Mouse (Mus musculus): ENCODE measurements at regions not wholly inside any gene's neighbourhood (a gene's known extent, or its start where the extent isn't known, plus 50 kb on each side); places are given as distances from the start of the nearest gene placed in this dataset.

- DNase-seq (ENCODE audit: low spot score in 2 of 2), result no peak
These were observed 195.9 kb downstream of the Kit start for GRCm38 (mm10) chr5:75770592-75770991.

DNA sequence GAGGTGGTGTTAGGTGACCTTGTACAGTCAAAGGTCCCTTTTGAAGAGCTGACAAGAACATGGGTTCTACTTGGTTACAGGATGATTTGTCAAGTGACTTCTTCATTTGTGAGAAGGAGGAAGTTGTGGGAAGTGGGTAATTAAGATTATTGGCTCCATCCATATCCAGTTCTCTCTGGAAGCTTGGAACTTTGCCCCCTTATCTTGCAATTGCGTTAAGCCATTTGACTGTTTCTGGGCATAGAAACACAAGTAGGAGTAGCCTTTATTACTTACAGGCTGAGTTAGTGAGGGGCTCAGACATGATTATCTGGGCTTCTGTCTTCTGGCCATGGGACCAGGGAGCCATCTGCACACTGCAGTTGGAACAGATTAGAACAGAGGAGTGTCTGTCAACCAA, 192.5 kb downstream of the Kit start:
- no peak for DNase-seq (ENCODE audit: low spot score in 2 of 2)

- DNase-seq (ENCODE audit: low spot score in 2 of 2), result no peak
These were observed 187.7 kb downstream of the Kit start for GRCm38 (mm10) chr5:75762374-75762773.

GRCm38 (mm10) chr5:75761459-75762310, 187.0 kb downstream of the Kit start:
- DNase-seq (ENCODE audit: low spot score in 2 of 2), result no peak

- DNase-seq (ENCODE audit: low spot score in 2 of 2), result no peak
These were observed 181.5 kb downstream of the Kit start for GRCm38 (mm10) chr5:75756168-75756567.

DNA sequence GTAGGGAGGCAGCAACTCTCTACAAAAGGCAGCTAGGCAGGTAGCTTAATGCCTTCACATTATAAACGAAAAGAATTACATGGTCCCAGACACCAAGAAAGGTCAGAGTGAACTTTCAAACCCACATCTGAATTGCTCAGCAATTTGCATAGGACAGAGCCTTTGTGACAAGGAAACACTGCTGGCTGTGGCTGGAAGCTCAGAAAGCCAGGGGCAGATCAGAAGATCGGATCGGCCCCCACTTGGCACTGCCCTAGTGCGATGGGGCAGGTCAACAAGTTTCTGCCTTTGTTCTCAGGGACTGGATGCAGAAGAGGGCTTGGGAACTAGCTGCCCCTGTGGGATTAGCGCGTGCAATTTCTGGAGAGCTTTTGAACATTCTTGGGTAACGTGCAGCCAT, 179.6 kb downstream of the Kit start:
- DNase-seq (ENCODE audit: low spot score in 2 of 2), result no peak

GRCm38 (mm10) chr5:75745311-75745710, 170.6 kb downstream of the Kit start:
- no peak for DNase-seq (ENCODE audit: low spot score in 2 of 2)

GRCm38 (mm10) chr5:75744475-75745045, 169.8 kb downstream of the Kit start:
- DNase-seq (ENCODE audit: low spot score in 2 of 2), result no peak

DNA sequence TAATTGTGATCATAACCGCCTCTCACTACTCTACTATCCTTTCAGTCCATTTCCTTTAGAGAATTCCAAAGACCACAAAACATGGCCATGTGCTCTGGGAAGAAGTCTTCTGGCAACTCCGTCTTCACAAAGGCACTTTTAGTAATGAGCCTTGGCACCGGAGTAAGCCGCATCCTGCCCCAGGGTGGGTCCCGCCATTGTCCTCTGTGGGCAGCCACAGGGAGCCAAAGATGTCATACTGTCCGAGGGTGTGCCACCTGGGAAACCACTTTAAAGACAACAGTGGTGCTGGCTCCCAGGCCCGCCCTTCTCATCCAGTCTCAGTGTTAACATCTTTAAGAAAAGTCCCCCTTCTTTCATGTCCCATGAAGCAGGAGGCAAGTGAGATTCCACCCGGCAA, 164.6 kb downstream of the Kit start:
- no peak for DNase-seq (ENCODE audit: low spot score in 2 of 2)

DNA sequence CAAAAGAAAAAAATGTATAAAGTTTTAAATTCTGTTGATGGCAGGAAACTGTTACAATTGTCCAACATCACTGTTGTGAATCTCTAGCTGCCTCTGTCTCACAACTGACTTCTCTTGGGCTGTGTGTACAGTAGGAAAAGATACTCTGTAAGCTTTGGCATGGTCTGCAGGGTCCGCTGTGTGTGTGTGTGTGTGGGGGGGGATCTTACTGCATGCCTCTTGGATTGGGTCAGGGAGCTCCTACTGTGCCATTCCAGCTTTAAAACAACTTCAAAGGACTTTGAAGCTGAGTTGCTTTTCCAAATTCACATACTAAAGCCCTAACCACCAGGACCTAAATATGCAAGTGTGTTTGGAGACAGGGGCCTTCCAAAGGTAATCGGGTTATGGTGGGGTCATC, 163.7 kb downstream of the Kit start:
- DNase-seq (ENCODE audit: low spot score in 2 of 2), result no peak

- no peak for DNase-seq (ENCODE audit: low spot score in 2 of 2)
These were observed 163.0 kb downstream of the Kit start for GRCm38 (mm10) chr5:75737752-75738151.

DNA sequence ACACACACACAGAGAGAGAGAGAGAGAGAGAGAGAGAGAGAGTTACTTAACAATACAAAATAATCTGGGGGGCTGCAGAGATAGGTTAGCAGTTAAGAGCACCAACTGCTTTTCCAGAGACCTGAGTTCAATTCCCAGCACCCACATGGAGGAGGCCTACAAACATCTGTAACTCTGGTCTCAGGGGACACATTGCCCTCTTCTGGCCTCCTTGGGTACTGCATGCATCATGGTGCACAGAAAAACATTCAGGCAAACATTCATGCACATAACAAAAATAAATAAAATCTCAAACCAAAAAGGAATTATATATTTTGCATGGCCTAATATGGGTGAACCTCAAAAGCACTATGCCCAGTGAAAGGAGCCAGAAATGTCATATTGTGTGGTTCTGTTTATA, 161.6 kb downstream of the Kit start:
- no peak for DNase-seq (ENCODE audit: low spot score in 2 of 2)

GRCm38 (mm10) chr5:75734508-75734907, 159.8 kb downstream of the Kit start:
- DNase-seq (ENCODE audit: low spot score in 2 of 2), result no peak

DNA sequence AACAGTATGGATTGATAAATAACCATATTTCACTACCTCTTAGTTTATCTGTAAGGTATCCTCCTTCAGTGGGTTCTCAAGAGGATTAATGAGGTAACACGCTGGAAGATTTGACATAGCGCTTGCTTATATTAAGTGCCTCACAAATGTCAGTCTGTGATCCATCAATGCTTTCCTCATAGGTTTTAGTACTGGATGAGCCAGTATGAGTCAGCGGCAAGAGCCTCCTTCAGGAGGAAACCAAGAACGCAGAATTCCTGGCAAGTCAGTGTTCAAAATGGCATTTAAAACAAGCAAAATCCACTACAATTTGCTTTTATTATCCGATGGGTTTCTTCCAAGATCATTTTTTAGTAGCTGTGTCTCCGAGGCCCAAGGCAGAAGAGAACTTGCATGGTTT, 159.3 kb downstream of the Kit start:
- no peak for DNase-seq (ENCODE audit: low spot score in 2 of 2)

- DNase-seq (ENCODE audit: low spot score in 2 of 2), result no peak
These were observed 156.5 kb downstream of the Kit start for GRCm38 (mm10) chr5:75731236-75731635.

DNA sequence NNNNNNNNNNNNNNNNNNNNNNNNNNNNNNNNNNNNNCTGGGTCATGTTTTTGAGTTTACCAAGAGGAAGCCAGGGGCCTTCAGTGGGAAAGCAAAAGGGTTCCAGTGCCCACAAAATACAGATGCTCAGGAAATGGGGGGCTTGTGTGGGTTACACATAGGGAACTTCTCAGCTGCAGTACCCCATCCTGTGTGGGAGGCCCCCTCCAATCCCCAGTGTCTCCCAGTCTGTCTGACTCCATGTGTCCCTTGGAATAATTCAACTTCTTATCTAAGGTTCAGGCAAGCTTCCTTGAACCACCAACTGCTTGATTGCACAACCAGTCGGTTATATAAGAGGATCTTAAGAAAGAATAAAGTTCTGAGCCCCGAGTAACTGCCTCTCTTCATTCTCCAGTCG, 156.0 kb downstream of the Kit start:
- DNase-seq (ENCODE audit: low spot score in 2 of 2), result no peak

DNA sequence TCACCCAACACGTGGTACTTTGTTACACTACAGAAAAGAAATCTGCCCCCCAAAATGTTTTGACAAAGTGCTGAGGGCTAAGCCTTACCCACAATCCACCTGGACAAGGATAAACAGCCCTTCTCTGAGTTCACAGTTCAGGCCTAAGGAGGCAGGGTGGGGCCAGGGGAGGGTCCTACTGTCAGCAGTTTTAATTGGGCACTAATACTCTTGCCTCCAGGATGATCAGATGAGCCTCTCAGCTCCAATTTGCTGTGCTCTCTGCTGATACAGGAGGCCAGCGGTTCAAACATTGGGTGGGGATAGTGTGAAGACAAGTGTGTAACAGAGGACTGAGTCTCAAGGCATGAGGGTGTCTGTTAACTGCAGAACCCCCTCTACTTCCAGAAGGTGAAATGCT, 146.6 kb downstream of the Kit start:
- no peak for DNase-seq (ENCODE audit: low spot score in 2 of 2)

DNA sequence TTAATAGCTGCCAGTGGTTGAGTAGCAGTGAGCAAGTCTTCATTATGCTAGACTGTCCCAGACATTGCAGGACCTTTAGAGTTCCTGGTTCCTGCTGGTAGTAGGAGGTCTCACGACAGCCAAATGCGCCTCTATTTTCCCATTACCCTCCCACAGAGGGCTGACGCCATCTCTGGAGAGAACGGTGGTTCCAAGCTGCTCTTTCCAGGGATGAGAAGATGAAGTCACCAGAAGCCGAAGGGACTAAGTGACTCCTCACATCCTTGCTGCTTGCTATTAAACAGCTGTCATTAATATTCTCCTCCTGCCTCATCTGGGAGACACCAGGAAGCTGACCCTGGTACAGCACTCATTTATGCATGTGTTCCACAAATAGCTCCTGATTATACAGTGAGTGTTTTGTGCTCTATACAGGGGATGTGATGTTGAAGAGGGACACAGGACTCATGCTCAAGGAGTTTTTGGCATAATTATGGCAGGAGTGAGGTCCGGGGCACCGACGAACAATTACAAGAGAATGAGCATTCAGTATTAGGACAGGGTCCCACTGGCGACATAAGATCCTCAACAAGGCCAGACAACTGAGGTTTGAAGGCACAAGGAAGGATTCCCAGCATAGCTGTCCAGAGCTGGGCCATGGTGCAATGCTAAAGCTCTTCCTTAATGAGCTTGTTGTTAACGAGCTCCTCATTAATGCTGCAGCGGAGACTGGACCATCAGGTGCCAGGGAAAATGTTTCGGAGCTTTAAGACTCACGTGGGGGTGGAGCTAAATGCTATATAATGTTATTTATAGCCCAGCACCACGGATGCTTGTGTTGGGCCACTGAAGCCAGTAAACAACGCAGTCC, 145.6 kb downstream of the Kit start:
- no peak for DNase-seq (ENCODE audit: low spot score in 2 of 2)

GRCm38 (mm10) chr5:75718511-75719225, 144.0 kb downstream of the Kit start:
- DNase-seq (ENCODE audit: low spot score in 2 of 2), result peak; percentile 34 to 49

All from layer of hippocampus, postnatal 10 days (tissue).